Mouse (Mus musculus) left cerebral cortex, adult 9 months (tissue): Measurements from ENCODE around the gene Sez6l.
A peak's percentile ranks its signal among the peaks of the same experiment; 100 is the strongest.

Experiments
- DNase-seq, 2 experiments: peaks; one replicate each; pipeline ENCODE4 v3.0.0; 2022; ENCODE audit warnings: low spot score in 2 of 2

Sez6l gene

GRCm38 (mm10) chr5:112533312-112534075 is 43.5 kb downstream of the Sez6l start:
- no peak for DNase-seq

- no peak for DNase-seq
Observed at GRCm38 (mm10) chr5:112532894-112533293, 44.1 kb downstream of the Sez6l start.

- no peak for DNase-seq
Observed at GRCm38 (mm10) chr5:112532210-112532609, 44.8 kb downstream of the Sez6l start.

GRCm38 (mm10) chr5:112531111-112531510 is 45.9 kb downstream of the Sez6l start:
- no peak for DNase-seq

- DNase-seq = peak in 1 of 2 experiments; percentile 48
Observed at GRCm38 (mm10) chr5:112526936-112527335, 50.0 kb downstream of the Sez6l start.

- peak in 1 of 2 experiments; percentile 42 for DNase-seq
Observed at GRCm38 (mm10) chr5:112526435-112526834, 50.5 kb downstream of the Sez6l start.

- no peak for DNase-seq
Observed at GRCm38 (mm10) chr5:112525980-112526379, 51.0 kb downstream of the Sez6l start.

- DNase-seq = no peak
Observed at GRCm38 (mm10) chr5:112525271-112525670, 51.7 kb downstream of the Sez6l start.

GRCm38 (mm10) chr5:112523796-112524195 is 53.2 kb downstream of the Sez6l start:
- no peak for DNase-seq

GRCm38 (mm10) chr5:112523331-112523730 is 53.7 kb downstream of the Sez6l start:
- no peak for DNase-seq

- no peak for DNase-seq
Observed at GRCm38 (mm10) chr5:112521703-112522527, 55.1 kb downstream of the Sez6l start.

GRCm38 (mm10) chr5:112520826-112521702 is 55.9 kb downstream of the Sez6l start:
- no peak for DNase-seq

- no peak for DNase-seq
Observed at GRCm38 (mm10) chr5:112518773-112519172, 58.2 kb downstream of the Sez6l start.

- DNase-seq = no peak
Observed at GRCm38 (mm10) chr5:112517454-112517853, 59.5 kb downstream of the Sez6l start.

GRCm38 (mm10) chr5:112516527-112516926 is 60.5 kb downstream of the Sez6l start:
- no peak for DNase-seq

- peak; percentile 50 to 51 for DNase-seq
Observed at GRCm38 (mm10) chr5:112510351-112510750, 66.6 kb downstream of the Sez6l start.

GRCm38 (mm10) chr5:112509916-112510315 is 67.1 kb downstream of the Sez6l start:
- no peak for DNase-seq

GRCm38 (mm10) chr5:112505595-112505994 is 71.4 kb downstream of the Sez6l start:
- DNase-seq = no peak

GRCm38 (mm10) chr5:112501384-112501783 is 75.6 kb downstream of the Sez6l start:
- DNase-seq = no peak

GRCm38 (mm10) chr5:112499918-112500682 is 76.9 kb downstream of the Sez6l start:
- DNase-seq = no peak
